Mouse (Mus musculus) mouse embryonic stem cell (cell line): Measurements from ENCODE around the gene Gse1.

ENCODE experiments used
- in situ Hi-C, 2 experiments: fragments of 300-500 bp; cut with MboI; formaldehyde crosslinking; loops; 1 replicate in 1 of 2; 3 replicates in 1 of 2; pipeline ENCODE4 v1.14.3; 2019 to 2020; ENCODE audit warnings: low sequenced_read_pairs in 2 of 2, low pct_unique_long_range_greater_than_20kb in 1 of 2, mixed read lengths in 1 of 2; ENCODE audit not compliant: unreplicated experiment in 1 of 2

Gse1 gene

GRCm38 (mm10) chr8:120565151-120565711, 337.0 kb downstream of the Gse1 start:
- in situ Hi-C loops: no loop called here

GRCm38 (mm10) chr8:120566681-120567080, 338.4 kb downstream of the Gse1 start:
- in situ Hi-C loops: no loop called here

GRCm38 (mm10) chr8:120567731-120568130, 339.5 kb downstream of the Gse1 start:
- in situ Hi-C loops: no loop called here

- in situ Hi-C loops: no loop called here
Measured at GRCm38 (mm10) chr8:120568164-120568798, 340.0 kb downstream of the Gse1 start.

GRCm38 (mm10) chr8:120569123-120569522, 340.9 kb downstream of the Gse1 start:
- in situ Hi-C loops: no loop called here

GRCm38 (mm10) chr8:120569939-120570715, 341.9 kb downstream of the Gse1 start:
- in situ Hi-C loops: no loop called here

GRCm38 (mm10) chr8:120571561-120571960, 343.3 kb downstream of the Gse1 start:
- in situ Hi-C loops: no loop called here

- in situ Hi-C loops: no loop called here
Measured at GRCm38 (mm10) chr8:120572534-120572933, 344.3 kb downstream of the Gse1 start.

- in situ Hi-C loops: no loop called here
Measured at GRCm38 (mm10) chr8:120573866-120574265, 345.6 kb downstream of the Gse1 start.

GRCm38 (mm10) chr8:120574941-120575340, 346.7 kb downstream of the Gse1 start:
- in situ Hi-C loops: no loop called here

GRCm38 (mm10) chr8:120575801-120576200, 347.5 kb downstream of the Gse1 start:
- in situ Hi-C loops: no loop called here

GRCm38 (mm10) chr8:120577821-120578220, 349.6 kb downstream of the Gse1 start:
- in situ Hi-C loops: no loop called here

GRCm38 (mm10) chr8:120580336-120581000, 352.2 kb downstream of the Gse1 start:
- in situ Hi-C loops: no loop called here

- in situ Hi-C loops: no loop called here
Measured at GRCm38 (mm10) chr8:120581329-120581728, 353.1 kb downstream of the Gse1 start.

- in situ Hi-C loops: no loop called here
Measured at GRCm38 (mm10) chr8:120581811-120582210, 353.6 kb downstream of the Gse1 start.

- in situ Hi-C loops: no loop called here
Measured at GRCm38 (mm10) chr8:120585521-120585920, 357.3 kb downstream of the Gse1 start.

- in situ Hi-C loops: no loop called here
Measured at GRCm38 (mm10) chr8:120588908-120589771, 360.9 kb downstream of the Gse1 start, which contains the start of gene Gins2. TSS of gene Gins2 (minus strand) at chr8:120589304.

GRCm38 (mm10) chr8:120589921-120590320, 361.7 kb downstream of the Gse1 start:
- in situ Hi-C loops: no loop called here
